Mouse (Mus musculus) megakaryocyte, embryonic 14.5 days (primary cell): ENCODE measurements around the gene Fli1.

Experiments used
- FLI1 ChIP-seq: IDR thresholded peaks from 2 replicates; pipeline ENCODE4 v1.6.1; 2012; ENCODE audit warnings: low read length, inconsistent platforms, mixed read lengths
- GATA1 ChIP-seq: IDR thresholded peaks from 3 replicates; pipeline ENCODE4 v1.6.1; 2012; ENCODE audit warnings: mixed read lengths, low read length, inconsistent platforms, borderline replicate concordance

GRCm38 (mm10) chr9:32468313-32468712 is 74.3 kb downstream of the Fli1 start:
- no peak for TF ChIP-seq GATA1
- TF ChIP-seq FLI1, result no peak
